In the genomic region with DNA sequence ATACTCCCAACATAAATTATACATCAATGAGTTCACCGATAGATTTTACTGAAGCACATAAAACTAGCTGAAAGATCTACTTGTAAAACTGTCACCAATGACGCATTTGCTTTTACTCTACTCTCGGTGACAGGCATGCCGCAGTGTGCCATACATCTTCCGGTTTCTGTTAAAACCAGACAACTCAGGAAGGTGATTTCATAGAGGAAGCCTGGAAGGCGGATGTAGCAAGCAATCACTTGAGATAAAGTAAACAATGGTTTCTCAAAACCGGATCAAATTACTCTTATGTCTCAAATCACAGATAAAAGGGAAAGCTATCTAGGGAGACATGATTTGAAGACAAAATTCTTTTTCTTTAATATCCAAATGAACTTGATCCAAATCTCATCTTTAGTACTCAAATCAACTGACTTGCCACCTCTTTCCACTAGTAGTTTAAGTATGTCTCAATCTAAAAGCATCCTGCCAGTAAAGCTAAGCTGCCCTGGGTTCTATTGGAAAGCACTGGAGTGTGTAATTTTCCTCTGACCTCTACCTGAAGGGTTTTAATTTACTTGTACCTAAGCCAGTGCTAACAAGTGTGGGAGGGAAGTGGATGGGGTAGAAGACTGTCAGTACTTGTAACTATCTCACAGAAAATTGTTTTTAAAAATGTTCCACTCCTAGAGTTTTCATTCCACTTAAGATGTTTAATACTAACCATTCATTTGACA, we compare ENCODE assay signal across 10 mouse cellular contexts.
DNase-seq lines count a peak whose midpoint lies in the region; ATAC-seq lines count a peak whose summit lies in the region.
"Had no signal": no experiment of that assay in that cellular context is flagged by ENCODE, and none has a peak within 500 bp of the region (broad histone marks: within the 10 kb centered on the region; RNA-seq: fewer than 3 reads in every experiment).

No protein-coding gene starts in this region.

- ATAC-seq in heart, embryonic 15.5 days (replicated peaks; ENCODE audit: insufficient number of reproducible peaks, insufficient read depth, low FRiP score, low read depth): no peak
- no peak for ATAC-seq in heart, embryonic 11.5 days (replicated peaks; ENCODE audit: insufficient number of reproducible peaks, low FRiP score, low TSS enrichment)
- no peak for ATAC-seq in hindbrain, embryonic 16.5 days
- ATAC-seq in cerebellum, adult (ENCODE audit: insufficient number of reproducible peaks, low FRiP score, low TSS enrichment): no peak

- no peak overlapping the region for H3K4me3 ChIP-seq in heart, embryonic 15.5 days
- H3K4me3 ChIP-seq in heart, embryonic 11.5 days (ENCODE audit: low read depth, low read length): no peak overlapping the region
- H3K4me3 ChIP-seq in hindbrain, embryonic 16.5 days (ENCODE audit: low read length): no peak overlapping the region
- H3K4me3 ChIP-seq: hindbrain, embryonic 10.5 days; liver, embryonic 15.5 days had no signal

- 0 out of 2 replicates have a peak, but pooled peaks cover 3% of the 10 kb centered on the region for H3K36me3 ChIP-seq in heart, embryonic 15.5 days
- H3K36me3 ChIP-seq in heart, embryonic 11.5 days (ENCODE audit: control insufficient read depth, insufficient read depth, low read length): no peaks in the 10 kb centered on the region
- H3K36me3 ChIP-seq in hindbrain, embryonic 16.5 days (ENCODE audit: control insufficient read depth, insufficient read depth, low read length): no peaks in the 10 kb centered on the region
- H3K36me3 ChIP-seq: hindbrain, embryonic 10.5 days; liver, embryonic 15.5 days had no signal

- H3K9me3 ChIP-seq in heart, embryonic 15.5 days (replicated peaks): no peaks in the 10 kb centered on the region
- no peaks in the 10 kb centered on the region for H3K9me3 ChIP-seq in heart, embryonic 11.5 days (replicated peaks; ENCODE audit: control insufficient read depth, low read length)
- no peaks in the 10 kb centered on the region for H3K9me3 ChIP-seq in hindbrain, embryonic 16.5 days (ENCODE audit: control insufficient read depth, low read length)
- H3K9me3 ChIP-seq: hindbrain, embryonic 10.5 days; liver, embryonic 15.5 days had no signal

- 41% methylated on average over 7 of the region's 7 CpGs for WGBS in heart, embryonic 15.5 days
- WGBS in heart, embryonic 11.5 days (ENCODE audit: insufficient replicate concordance): 52% methylated on average over 7 of the region's 7 CpGs
- WGBS in hindbrain, embryonic 16.5 days: 77% methylated on average over 7 of the region's 7 CpGs

- peak; percentile 47 for DNase-seq in c-Kit-positive CD71-negative TER-119-negative erythroid progenitor cells, embryonic 14.5 days (ENCODE audit: low read depth)
- DNase-seq in kidney, postnatal 14 days: peak; percentile 28
- DNase-seq in naive thymus-derived CD4-positive, alpha-beta T cell, adult 2 months (ENCODE audit: low read depth): peak; percentile 90
- DNase-seq in right cerebral cortex, adult 18-20 months: no peak

- H3K27me3 ChIP-seq in heart, embryonic 15.5 days: no peaks in the 10 kb centered on the region
- no peaks in the 10 kb centered on the region for H3K27me3 ChIP-seq in heart, embryonic 11.5 days (ENCODE audit: control insufficient read depth, insufficient read depth, low read length)
- H3K27me3 ChIP-seq in hindbrain, embryonic 16.5 days (replicated peaks; ENCODE audit: control insufficient read depth, insufficient read depth, low read length): no peaks in the 10 kb centered on the region
- H3K27me3 ChIP-seq: liver, embryonic 15.5 days had no signal

- H3K4me1 ChIP-seq in heart, embryonic 15.5 days (replicated peaks): peaks cover 12% of the 10 kb centered on the region
- peaks cover 10% of the 10 kb centered on the region for H3K4me1 ChIP-seq in heart, embryonic 11.5 days (ENCODE audit: control insufficient read depth, insufficient read depth, low read length)
- H3K4me1 ChIP-seq in hindbrain, embryonic 16.5 days (ENCODE audit: control insufficient read depth, insufficient read depth, low read depth, low read length): no peaks in the 10 kb centered on the region
- H3K4me1 ChIP-seq: liver, embryonic 15.5 days had no signal

- H3K4me2 ChIP-seq in heart, embryonic 15.5 days: no peak overlapping the region
- H3K4me2 ChIP-seq in heart, embryonic 11.5 days: no peak overlapping the region
- no peak overlapping the region for H3K4me2 ChIP-seq in hindbrain, embryonic 16.5 days (ENCODE audit: low read length)
- H3K4me2 ChIP-seq: liver, embryonic 15.5 days had no signal

- peak overlapping the region; percentile 54 for H3K27ac ChIP-seq in heart, embryonic 15.5 days
- H3K27ac ChIP-seq in heart, embryonic 11.5 days (ENCODE audit: low read depth, low read length): no peak overlapping the region
- H3K27ac ChIP-seq in hindbrain, embryonic 16.5 days (ENCODE audit: low read depth, low read length): no peak overlapping the region
- H3K27ac ChIP-seq: hindbrain, embryonic 10.5 days; liver, embryonic 15.5 days had no signal

- no peak overlapping the region for H3K9ac ChIP-seq in heart, embryonic 15.5 days
- no peak overlapping the region for H3K9ac ChIP-seq in heart, embryonic 11.5 days (ENCODE audit: low read depth, low read length)
- no peak overlapping the region for H3K9ac ChIP-seq in hindbrain, embryonic 16.5 days (ENCODE audit: low read depth, low read length)
- H3K9ac ChIP-seq: liver, embryonic 15.5 days had no signal
